Mouse (Mus musculus) forebrain, embryonic 16.5 days (tissue): ENCODE measurements around the gene Tti1. TPM values are rescaled to one million over a fixed set of nuclear protein-coding genes. Genes with fewer than 3 reads are reported as not detected.

ENCODE experiments used
- ATAC-seq: fragments of 200-750 bp; cut with Nextera tagmentation; 2 replicates; pipeline ENCODE4 v1.8.0; 2017; ENCODE audit warnings: mild to moderate bottlenecking, moderate library complexity
- H3K27ac ChIP-seq: fragments of 300-500 bp; sonication (generic); 2 replicates; pipeline ENCODE4 v1.5.1; 2014; ENCODE audit warnings: low read length, control low read depth
- H3K27me3 ChIP-seq: fragments of 300-500 bp; sonication (generic); replicated peaks from 2 replicates; pipeline ENCODE4 v1.6.1; 2014; ENCODE audit warnings: low read length; ENCODE audit not compliant: control insufficient read depth, insufficient read depth
- H3K36me3 ChIP-seq: fragments of 300-500 bp; sonication (generic); 2 replicates; pipeline ENCODE4 v1.6.1; 2014; ENCODE audit not compliant: control insufficient read depth, insufficient read depth
- H3K4me1 ChIP-seq: fragments of 300-500 bp; sonication (generic); replicated peaks from 2 replicates; pipeline ENCODE4 v1.6.1; 2014; ENCODE audit warnings: low read length; ENCODE audit not compliant: control insufficient read depth, insufficient read depth
- H3K4me2 ChIP-seq: fragments of 300-500 bp; sonication (generic); 2 replicates; pipeline ENCODE4 v1.6.1; 2014; ENCODE audit warnings: mild to moderate bottlenecking, low read length, control low read depth
- H3K4me3 ChIP-seq: fragments of 300-500 bp; sonication (generic); replicated peaks from 2 replicates; pipeline ENCODE4 v1.5.1; 2014; ENCODE audit warnings: mild to moderate bottlenecking, low read length, control low read depth
- H3K9ac ChIP-seq: fragments of 300-500 bp; sonication (generic); replicated peaks from 2 replicates; pipeline ENCODE4 v1.6.1; 2014; ENCODE audit warnings: low read depth, low read length, control low read depth
- H3K9me3 ChIP-seq: fragments of 300-500 bp; sonication (generic); 2 replicates; pipeline ENCODE4 v1.6.1; 2016; ENCODE audit warnings: low read length; ENCODE audit not compliant: control insufficient read depth
- WGBS: fragments of 180-500 bp; shearing (Covaris S2); extraction: QIAGEN DNeasy Blood & Tissue Kit; methylation state at CpG from one replicate; pipeline ENCODE4 v1.1.7; 2014; 5-methylcytosine and 5-hydroxymethylcytosine counted together
- polyA plus RNA-seq: library from polyadenylated mRNA; unstranded; fragments of >200 nt; fragmentation: Nextera tagmentation; extraction: Ambion mirVana; gene quantifications from 2 replicates; pipeline ENCODE4 v1.2.1, GENCODE M21; 2015

Gene Tti1
- polyA plus RNA-seq, 1 experiment from 2014 or later: 22.1 TPM

GRCm38 (mm10) chr2:158047903-158048302, 19.7 kb upstream of the Tti1 start:
- H3K4me2 ChIP-seq: no peak overlapping the region
- no peak overlapping the region for H3K4me3 ChIP-seq
- WGBS: 70% methylated on average over 3 of the region's 3 CpGs
- H3K9ac ChIP-seq: no peak overlapping the region
- H3K4me1 ChIP-seq: no peaks in the 10 kb centered on the region
- peaks cover 27% of the 10 kb centered on the region for H3K36me3 ChIP-seq
- ATAC-seq: no peak
- no peak overlapping the region for H3K27ac ChIP-seq
- no peaks in the 10 kb centered on the region for H3K27me3 ChIP-seq
- H3K9me3 ChIP-seq: no peaks in the 10 kb centered on the region

GRCm38 (mm10) chr2:158046186-158046585, 18.0 kb upstream of the Tti1 start:
- H3K27me3 ChIP-seq: no peaks in the 10 kb centered on the region
- no peaks in the 10 kb centered on the region for H3K9me3 ChIP-seq
- no peak overlapping the region for H3K4me2 ChIP-seq
- no peak overlapping the region for H3K9ac ChIP-seq
- H3K4me1 ChIP-seq: no peaks in the 10 kb centered on the region
- WGBS: 84% methylated on average over 4 of the region's 4 CpGs
- no peak overlapping the region for H3K27ac ChIP-seq
- no peak for ATAC-seq
- H3K36me3 ChIP-seq: peaks cover 22% of the 10 kb centered on the region
- no peak overlapping the region for H3K4me3 ChIP-seq

- Histone ChIP-seq H3K36me3 (peaks cover 11% of the 10 kb centered on the region; the same call in 1 of the 2 replicates), H3K27ac (no peak overlapping the region), H3K9me3 (no peaks in the 10 kb centered on the region), H3K4me2 (no peak overlapping the region), H3K4me1 (no peaks in the 10 kb centered on the region), H3K4me3 (no peak overlapping the region), H3K9ac (no peak overlapping the region), H3K27me3 (no peaks in the 10 kb centered on the region)
- no peak for ATAC-seq
- WGBS: 90% methylated on average over 8 of the region's 8 CpGs
These were observed 15.3 kb upstream of the Tti1 start for GRCm38 (mm10) chr2:158043504-158043903.

DNA sequence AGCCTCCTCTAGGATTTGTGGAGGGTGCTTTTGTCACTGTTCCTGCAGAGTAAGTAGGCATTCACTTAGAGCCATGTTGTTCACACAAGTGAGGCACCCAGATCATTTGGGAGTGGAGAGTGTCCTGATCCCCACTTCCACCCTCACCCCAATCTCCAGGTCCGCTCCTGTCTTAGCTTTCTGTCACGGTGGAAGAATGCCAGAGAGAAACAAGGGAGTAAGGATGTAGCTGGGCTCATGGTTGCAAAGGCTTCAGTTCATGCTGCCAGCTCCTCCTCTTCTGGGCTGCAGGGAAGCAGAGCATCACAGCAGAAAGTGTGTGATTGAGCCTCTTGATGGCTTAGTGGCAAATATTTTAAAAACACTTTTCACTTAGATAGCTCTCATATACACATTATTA, 12.2 kb upstream of the Tti1 start:
- Histone ChIP-seq H3K4me2 (no peak overlapping the region), H3K27ac (no peak overlapping the region), H3K9me3 (no peaks in the 10 kb centered on the region), H3K4me1 (no peaks in the 10 kb centered on the region), H3K4me3 (no peak overlapping the region), H3K9ac (no peak overlapping the region), H3K36me3 (peaks cover 16% of the 10 kb centered on the region; the same call in 1 of the 2 replicates), H3K27me3 (no peaks in the 10 kb centered on the region)
- 88% methylated on average over 2 of the region's 2 CpGs for WGBS
- no peak for ATAC-seq

GRCm38 (mm10) chr2:158039662-158040061, 11.4 kb upstream of the Tti1 start:
- H3K9ac ChIP-seq: no peak overlapping the region
- H3K4me2 ChIP-seq: no peak overlapping the region
- WGBS: 88% methylated on average over 1 of the region's 1 CpGs
- peaks cover 16% of the 10 kb centered on the region; the same call in 1 of the 2 replicates for H3K36me3 ChIP-seq
- no peaks in the 10 kb centered on the region for H3K4me1 ChIP-seq
- ATAC-seq: no peak
- H3K4me3 ChIP-seq: no peak overlapping the region
- no peaks in the 10 kb centered on the region for H3K9me3 ChIP-seq
- no peaks in the 10 kb centered on the region for H3K27me3 ChIP-seq
- no peak overlapping the region for H3K27ac ChIP-seq

DNA sequence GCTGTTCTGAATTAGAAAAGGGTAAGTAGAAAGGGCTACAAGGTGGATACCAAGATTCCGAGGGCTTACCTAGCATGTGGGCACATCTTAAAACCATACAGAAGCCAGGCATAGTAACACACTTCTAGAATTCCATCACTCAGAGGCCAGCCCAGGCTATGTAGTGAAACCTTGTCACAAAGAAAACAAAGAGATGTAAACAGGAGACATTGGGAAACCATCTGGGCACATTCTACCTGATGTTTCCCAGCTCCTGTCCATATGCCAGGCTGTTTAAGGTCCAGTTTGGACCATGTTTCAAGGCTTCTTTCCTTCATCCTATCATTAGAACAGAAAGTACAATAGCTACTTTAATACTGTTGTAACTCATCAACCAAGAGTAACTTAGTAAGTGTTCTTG, 9.3 kb upstream of the Tti1 start:
- H3K4me2 ChIP-seq: no peak overlapping the region
- H3K9ac ChIP-seq: no peak overlapping the region
- no peak overlapping the region for H3K27ac ChIP-seq
- H3K36me3 ChIP-seq: 0 out of 2 replicates have a peak, but pooled peaks cover 4% of the 10 kb centered on the region
- no peak for ATAC-seq
- H3K4me1 ChIP-seq: no peaks in the 10 kb centered on the region
- WGBS: 94% methylated on average over 1 of the region's 1 CpGs
- no peaks in the 10 kb centered on the region for H3K9me3 ChIP-seq
- no peak overlapping the region for H3K4me3 ChIP-seq
- H3K27me3 ChIP-seq: no peaks in the 10 kb centered on the region

GRCm38 (mm10) chr2:158036953-158037352, 8.7 kb upstream of the Tti1 start:
- ATAC-seq: no peak
- WGBS: 92% methylated on average over 7 of the region's 7 CpGs

DNA sequence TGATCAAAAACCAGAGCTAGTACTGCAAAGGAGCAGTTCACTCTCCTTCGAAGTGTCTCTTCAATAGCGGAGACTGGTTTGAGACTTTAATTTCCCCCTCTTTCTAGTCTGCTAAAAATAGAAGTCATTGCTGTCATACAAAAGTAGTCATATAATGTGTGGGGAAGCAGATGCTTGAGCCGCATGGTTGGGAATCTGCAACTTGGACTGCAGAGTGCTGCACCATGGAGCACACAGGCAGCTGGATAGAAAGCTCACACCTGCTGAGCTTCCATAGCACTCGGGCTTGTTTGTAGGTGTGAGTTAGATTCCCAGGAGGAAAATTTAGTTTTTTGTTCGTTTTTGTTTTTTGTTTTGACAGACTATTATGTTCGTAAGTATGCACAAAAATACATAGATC, 8.2 kb upstream of the Tti1 start:
- H3K4me2 ChIP-seq: no peak overlapping the region
- no peak overlapping the region for H3K9ac ChIP-seq
- WGBS: 85% methylated on average over 6 of the region's 6 CpGs
- no peak for ATAC-seq
- no peaks in the 10 kb centered on the region for H3K9me3 ChIP-seq
- H3K4me3 ChIP-seq: no peak overlapping the region
- 0 out of 2 replicates have a peak, but pooled peaks cover 4% of the 10 kb centered on the region for H3K36me3 ChIP-seq
- H3K27ac ChIP-seq: no peak overlapping the region
- peaks cover 6% of the 10 kb centered on the region for H3K4me1 ChIP-seq
- H3K27me3 ChIP-seq: no peaks in the 10 kb centered on the region

More at GRCm38 (mm10) chr2:158036953-158037352, 8.7 kb upstream of the Tti1 start:
- no peak overlapping the region for H3K4me3 ChIP-seq
- H3K27me3 ChIP-seq: no peaks in the 10 kb centered on the region
- no peak overlapping the region for H3K4me2 ChIP-seq
- H3K9ac ChIP-seq: no peak overlapping the region
- H3K36me3 ChIP-seq: 0 out of 2 replicates have a peak, but pooled peaks cover 4% of the 10 kb centered on the region
- H3K9me3 ChIP-seq: no peaks in the 10 kb centered on the region
- 0 out of 2 replicates have a peak, but pooled peaks cover 2% of the 10 kb centered on the region for H3K4me1 ChIP-seq
- no peak overlapping the region for H3K27ac ChIP-seq

GRCm38 (mm10) chr2:158035813-158036212, 7.6 kb upstream of the Tti1 start:
- Histone ChIP-seq H3K9ac (no peak overlapping the region), H3K4me1 (peaks cover 12% of the 10 kb centered on the region), H3K9me3 (no peaks in the 10 kb centered on the region), H3K27ac (no peak overlapping the region), H3K4me3 (no peak overlapping the region), H3K27me3 (no peaks in the 10 kb centered on the region), H3K4me2 (no peak overlapping the region), H3K36me3 (0 out of 2 replicates have a peak, but pooled peaks cover 4% of the 10 kb centered on the region)
- 84% methylated on average over 2 of the region's 2 CpGs for WGBS
- no peak for ATAC-seq

DNA sequence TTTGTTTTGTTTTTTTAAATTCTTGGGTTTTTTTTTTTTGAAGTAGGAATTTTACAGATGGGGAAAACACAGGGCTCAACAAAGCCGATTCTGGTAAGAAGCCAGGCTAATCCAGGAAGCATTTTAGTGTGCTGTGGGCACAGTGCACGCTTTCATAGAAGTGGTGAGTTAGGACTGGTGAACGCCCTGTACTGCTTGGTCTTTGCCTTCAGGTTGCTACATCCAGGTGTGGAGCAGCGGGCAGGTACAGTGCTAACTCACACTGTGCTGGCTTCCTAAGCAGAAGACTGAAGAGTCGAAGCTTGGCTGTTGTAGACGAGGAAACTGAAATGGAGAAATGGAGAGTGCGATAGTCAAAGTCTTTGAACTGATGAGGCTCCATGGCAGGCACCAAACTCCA, 1.8 kb upstream of the Tti1 start:
- Histone ChIP-seq H3K27me3 (no peaks in the 10 kb centered on the region), H3K4me2 (peak overlapping the region; percentile 79), H3K4me3 (peak overlapping the region; percentile 72), H3K27ac (no peak overlapping the region), H3K9ac (no peak overlapping the region), H3K36me3 (no peaks in the 10 kb centered on the region), H3K9me3 (no peaks in the 10 kb centered on the region), H3K4me1 (peaks cover 36% of the 10 kb centered on the region)
- no peak for ATAC-seq
- 77% methylated on average over 7 of the region's 7 CpGs for WGBS
